27 mouse cellular contexts compared by ENCODE assay signal in the genomic region with DNA sequence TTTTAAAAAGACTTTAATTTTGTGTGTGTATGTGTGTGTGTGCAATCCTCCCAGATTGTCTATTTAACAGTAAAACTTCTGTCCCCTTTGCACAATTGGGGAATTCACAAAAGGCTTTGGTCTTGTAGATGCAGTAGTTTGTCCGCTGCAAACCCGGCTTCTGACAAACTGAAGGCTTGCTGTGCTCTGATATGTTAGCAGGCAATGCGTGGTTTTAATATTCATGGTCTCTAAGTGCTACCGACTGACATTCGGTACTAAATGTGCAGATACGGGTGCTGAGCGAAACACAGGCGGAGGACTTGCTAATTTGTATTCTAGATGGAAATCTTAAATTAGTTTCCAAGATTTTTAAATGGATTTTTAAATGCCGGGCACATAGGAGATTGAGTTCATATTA.
DNase-seq lines count a peak whose midpoint lies in the region; ATAC-seq and TF ChIP-seq lines count a peak whose summit lies in the region.
"Had no signal": no experiment of that assay in that cellular context is flagged by ENCODE, and none has a peak within 500 bp of the region (broad histone marks: within the 10 kb centered on the region; RNA-seq: fewer than 3 reads in every experiment).

No protein-coding gene starts in this region.

- 49% methylated on average over 9 of the region's 9 CpGs for WGBS in forebrain, embryonic 12.5 days
- WGBS in forebrain, embryonic 10.5 days, result 91% methylated on average over 9 of the region's 9 CpGs
- 59% methylated on average over 9 of the region's 9 CpGs for WGBS in hindbrain, embryonic 12.5 days
- WGBS in hindbrain, embryonic 11.5 days, result 78% methylated on average over 9 of the region's 9 CpGs
- WGBS in heart, embryonic 10.5 days, result 92% methylated on average over 9 of the region's 9 CpGs

- peaks cover 30% of the 10 kb centered on the region for H3K4me1 ChIP-seq in forebrain, embryonic 12.5 days
- H3K4me1 ChIP-seq in forebrain, embryonic 10.5 days, result peaks cover 37% of the 10 kb centered on the region
- H3K4me1 ChIP-seq in hindbrain, embryonic 12.5 days, result peaks cover 26% of the 10 kb centered on the region
- H3K4me1 ChIP-seq in hindbrain, embryonic 11.5 days (replicated peaks; ENCODE audit: control insufficient read depth, insufficient read depth, low read length), result no peaks in the 10 kb centered on the region
- peaks cover 67% of the 10 kb centered on the region for H3K4me1 ChIP-seq in bone marrow macrophage, adult 2 months (ENCODE audit: control insufficient read depth, insufficient read depth, low read length)
- peaks cover 16% of the 10 kb centered on the region for H3K4me1 ChIP-seq in heart, embryonic 10.5 days

- H3K4me2 ChIP-seq in forebrain, embryonic 12.5 days, result no peak overlapping the region
- H3K4me2 ChIP-seq in hindbrain, embryonic 12.5 days (replicated peaks), result no peak overlapping the region
- H3K4me2 ChIP-seq in hindbrain, embryonic 11.5 days (replicated peaks; ENCODE audit: low read depth, low read length), result no peak overlapping the region
- H3K4me2 ChIP-seq: embryonic facial prominence, embryonic 13.5 days; embryonic facial prominence, embryonic 15.5 days had no signal

- no peak overlapping the region for H3K9ac ChIP-seq in forebrain, embryonic 12.5 days
- H3K9ac ChIP-seq in hindbrain, embryonic 12.5 days, result no peak overlapping the region
- H3K9ac ChIP-seq in hindbrain, embryonic 11.5 days (ENCODE audit: low read depth, low read length), result no peak overlapping the region
- H3K9ac ChIP-seq: embryonic facial prominence, embryonic 13.5 days; embryonic facial prominence, embryonic 15.5 days had no signal

- H3K9me3 ChIP-seq in forebrain, embryonic 12.5 days, result no peaks in the 10 kb centered on the region
- no peaks in the 10 kb centered on the region for H3K9me3 ChIP-seq in forebrain, embryonic 10.5 days
- H3K9me3 ChIP-seq in hindbrain, embryonic 12.5 days (replicated peaks), result no peaks in the 10 kb centered on the region
- H3K9me3 ChIP-seq in hindbrain, embryonic 11.5 days (ENCODE audit: control insufficient read depth, low read length), result no peaks in the 10 kb centered on the region
- no peaks in the 10 kb centered on the region for H3K9me3 ChIP-seq in heart, embryonic 10.5 days
- H3K9me3 ChIP-seq: embryonic facial prominence, embryonic 13.5 days; embryonic facial prominence, embryonic 15.5 days had no signal

- peak overlapping the region; percentile 10; the same call in 1 of the 2 replicates for H3K27ac ChIP-seq in forebrain, embryonic 12.5 days
- H3K27ac ChIP-seq in forebrain, embryonic 10.5 days, result no peak overlapping the region
- H3K27ac ChIP-seq in hindbrain, embryonic 12.5 days, result 0 out of 2 replicates have a peak overlapping the region, but pooled peaks have one; percentile 14
- H3K27ac ChIP-seq in hindbrain, embryonic 11.5 days (ENCODE audit: low read depth, low read length), result no peak overlapping the region
- H3K27ac ChIP-seq in left cerebral cortex, adult 2 months, result peak overlapping the region; percentile 55; the same call in 1 of the 2 replicates
- H3K27ac ChIP-seq in bone marrow macrophage, adult 2 months (ENCODE audit: insufficient read depth, low read depth, low read length), result 0 out of 2 replicates have a peak overlapping the region, but pooled peaks have one; percentile 9
- H3K27ac ChIP-seq in heart, embryonic 10.5 days, result no peak overlapping the region
- H3K27ac ChIP-seq: embryonic facial prominence, embryonic 13.5 days; embryonic facial prominence, embryonic 15.5 days had no signal

- TF ChIP-seq CTCF in left cerebral cortex, adult 2 months (IDR thresholded peaks at IDR 0.05), result no peak
- no peak for TF ChIP-seq CTCF in bone marrow macrophage, adult 2 months (IDR thresholded peaks at IDR 0.05; ENCODE audit: low read depth, low read length)

- ATAC-seq in forebrain, embryonic 12.5 days (ENCODE audit: low FRiP score), result no peak
- no peak for ATAC-seq in hindbrain, embryonic 12.5 days (ENCODE audit: low FRiP score)
- no peak for ATAC-seq in hindbrain, embryonic 11.5 days (ENCODE audit: low FRiP score)
- ATAC-seq: activated CD4-positive, CD25-positive, alpha-beta regulatory T cell, adult 4 months; CD4-positive, CD25-positive, alpha-beta regulatory T cell, adult 4 months; forebrain, embryonic 16.5 days; Patski had no signal

- H3K36me3 ChIP-seq in forebrain, embryonic 12.5 days (replicated peaks), result no peaks in the 10 kb centered on the region
- H3K36me3 ChIP-seq in forebrain, embryonic 10.5 days (replicated peaks), result peaks cover 7% of the 10 kb centered on the region; the same call in 1 of the 2 replicates
- H3K36me3 ChIP-seq in hindbrain, embryonic 12.5 days, result no peaks in the 10 kb centered on the region
- no peaks in the 10 kb centered on the region for H3K36me3 ChIP-seq in hindbrain, embryonic 11.5 days (ENCODE audit: control insufficient read depth, insufficient read depth, low read length)
- no peaks in the 10 kb centered on the region for H3K36me3 ChIP-seq in heart, embryonic 10.5 days
- H3K36me3 ChIP-seq: embryonic facial prominence, embryonic 13.5 days; embryonic facial prominence, embryonic 15.5 days; G1E had no signal

- intact Hi-C loops in left cerebral cortex, adult 2 months (cut with DNase I), result loop anchor here (5.0 to 10.0 kb wide), 3 partner anchors 579 to 1352 kb away; no protein-coding TSS in a partner anchor
- intact Hi-C loops in left cerebral cortex, postnatal 4 days (cut with DNase I), result loop anchor here (10.0 kb wide), 2 partner anchors 972 to 1352 kb away; no protein-coding TSS in a partner anchor

- no peak for TF ChIP-seq POLR2A in bone marrow macrophage, adult 2 months (IDR thresholded peaks at IDR 0.05; ENCODE audit: borderline replicate concordance, low read depth, low read length)

- H3K27me3 ChIP-seq in forebrain, embryonic 12.5 days, result no peaks in the 10 kb centered on the region; the same call in 1 of the 2 replicates
- no peaks in the 10 kb centered on the region for H3K27me3 ChIP-seq in forebrain, embryonic 10.5 days (ENCODE audit: poor library complexity, severe bottlenecking)
- no peaks in the 10 kb centered on the region for H3K27me3 ChIP-seq in hindbrain, embryonic 12.5 days
- H3K27me3 ChIP-seq in hindbrain, embryonic 11.5 days (ENCODE audit: control insufficient read depth, insufficient read depth, low read length), result no peaks in the 10 kb centered on the region
- no peaks in the 10 kb centered on the region for H3K27me3 ChIP-seq in heart, embryonic 10.5 days (ENCODE audit: insufficient read depth, poor library complexity, severe bottlenecking)
- H3K27me3 ChIP-seq: CH12.LX; embryonic facial prominence, embryonic 13.5 days; embryonic facial prominence, embryonic 15.5 days; Patski had no signal

- no peak for DNase-seq in forebrain, embryonic 10.5 days (ENCODE audit: extremely low spot score, low spot score)
- no peak for DNase-seq in hindbrain, embryonic 11.5 days (ENCODE audit: low spot score)
- DNase-seq in left cerebral cortex, adult 2 months (ENCODE audit: extremely low spot score in 1 of 2, low spot score in 2 of 2), result no peak
- DNase-seq in left cerebral cortex, postnatal 4 days, result no peak
- DNase-seq in heart, embryonic 10.5 days (ENCODE audit: low spot score), result no peak
- DNase-seq: adrenal gland, adult 8-10 months; adrenal gland, postnatal 25 days; B cell, adult 2 months; cerebellum, adult 11 months; cerebellum, adult 18-20 months; cerebellum, adult 8-10 months; cerebellum, adult 9-11 months; cerebellum, postnatal 14 days; cerebellum, postnatal 36 days; embryo, embryonic 11 days had no signal

- no peak overlapping the region for H3K4me3 ChIP-seq in forebrain, embryonic 12.5 days (replicated peaks)
- H3K4me3 ChIP-seq in forebrain, embryonic 10.5 days, result no peak overlapping the region
- no peak overlapping the region for H3K4me3 ChIP-seq in hindbrain, embryonic 12.5 days
- H3K4me3 ChIP-seq in hindbrain, embryonic 11.5 days (ENCODE audit: low read depth, low read length), result no peak overlapping the region
- no peak overlapping the region for H3K4me3 ChIP-seq in left cerebral cortex, adult 2 months
- no peak overlapping the region for H3K4me3 ChIP-seq in bone marrow macrophage, adult 2 months (ENCODE audit: insufficient read depth, low read length)
- no peak overlapping the region for H3K4me3 ChIP-seq in heart, embryonic 10.5 days
- H3K4me3 ChIP-seq: embryonic facial prominence, embryonic 13.5 days; embryonic facial prominence, embryonic 15.5 days; erythroblast, embryonic 14.5 days had no signal

Comparison
In these comparisons a context has a peak if more than half of its experiments do, and no peak if none do; other contexts are left out.
1. H3K27ac ChIP-seq: peak in forebrain, embryonic 12.5 days (single experiment), hindbrain, embryonic 12.5 days (single experiment), left cerebral cortex, adult 2 months (single experiment) and bone marrow macrophage, adult 2 months (single experiment); none in forebrain, embryonic 10.5 days (single experiment), hindbrain, embryonic 11.5 days (single experiment) and heart, embryonic 10.5 days (single experiment).